Mouse (Mus musculus) lung, postnatal 0 days (tissue): ENCODE data around the gene Srsf10. TPM values are rescaled to one million over a fixed set of nuclear protein-coding genes. Genes with fewer than 3 reads are reported as not detected.

ENCODE experiments used
- ATAC-seq: fragments of 200-750 bp; cut with Nextera tagmentation; 2 replicates; pipeline ENCODE4 v1.8.0; 2017; ENCODE audit warnings: moderate library complexity
- DNase-seq: peaks from one replicate; pipeline ENCODE4 v3.0.0-alpha.2; 2016; ENCODE audit warnings: low spot score
- H3K27ac ChIP-seq: fragments of 300-500 bp; sonication (generic); 2 replicates; pipeline ENCODE4 v1.5.1; 2014; ENCODE audit warnings: antibody characterized with exemption, mild to moderate bottlenecking, low read length, mixed read lengths
- H3K27me3 ChIP-seq: fragments of 300-500 bp; sonication (generic); replicated peaks from 2 replicates; pipeline ENCODE4 v1.6.1; 2014; ENCODE audit warnings: low read length, mixed read lengths; ENCODE audit not compliant: insufficient read depth
- H3K36me3 ChIP-seq: fragments of 300-500 bp; sonication (generic); 2 replicates; pipeline ENCODE4 v1.6.1; 2014; ENCODE audit warnings: low read length, mixed read lengths; ENCODE audit not compliant: insufficient read depth
- H3K4me1 ChIP-seq: fragments of 300-500 bp; sonication (generic); 2 replicates; pipeline ENCODE4 v1.6.1; 2014; ENCODE audit warnings: antibody characterized with exemption, low read depth, low read length, mixed read lengths; ENCODE audit not compliant: insufficient read depth
- H3K4me2 ChIP-seq: fragments of 300-500 bp; sonication (generic); replicated peaks from 2 replicates; pipeline ENCODE4 v1.6.1; 2014; ENCODE audit warnings: low read depth, mild to moderate bottlenecking, low read length, moderate library complexity, mixed read lengths
- H3K4me3 ChIP-seq: fragments of 300-500 bp; sonication (generic); 2 replicates; pipeline ENCODE4 v1.5.1; 2014; ENCODE audit warnings: low read depth, low read length
- H3K9ac ChIP-seq: fragments of 300-500 bp; sonication (generic); replicated peaks from 2 replicates; pipeline ENCODE4 v1.6.1; 2014; ENCODE audit warnings: low read depth, mild to moderate bottlenecking
- H3K9me3 ChIP-seq: fragments of 300-500 bp; sonication (generic); 2 replicates; pipeline ENCODE4 v1.6.1; 2016; ENCODE audit warnings: low read length, mixed read lengths
- CTCF ChIP-seq: IDR thresholded peaks from 2 replicates; pipeline ENCODE4 v1.5.1; 2016; ENCODE audit warnings: antibody characterized with exemption, mild to moderate bottlenecking
- EP300 ChIP-seq: IDR thresholded peaks from 2 replicates; pipeline ENCODE4 v1.6.1; 2016; ENCODE audit warnings: antibody characterized with exemption, mild to moderate bottlenecking, control low read depth
- WGBS: fragments of 180-500 bp; shearing (Covaris S2); extraction: QIAGEN DNeasy Blood & Tissue Kit; methylation state at CpG from one replicate; pipeline ENCODE4 v1.1.7; 2014; 5-methylcytosine and 5-hydroxymethylcytosine counted together
- polyA plus RNA-seq: library from polyadenylated mRNA; unstranded; fragments of >200 nt; fragmentation: Nextera tagmentation; extraction: Ambion mirVana; gene quantifications from 2 replicates; pipeline ENCODE4 v1.2.1, GENCODE M21; 2015

Srsf10 gene
- polyA plus RNA-seq, 1 experiment from 2014 or later: 153 TPM

GRCm38 (mm10) chr4:135875546-135875945 lies 20.0 kb downstream of the Srsf10 start:
- no peak for DNase-seq
- H3K9me3 ChIP-seq: no peaks in the 10 kb centered on the region
- TF ChIP-seq CTCF (0 out of 2 replicates have a peak, but pooled peaks have one; percentile 11), EP300 (no peak)
- H3K4me1 ChIP-seq: peaks cover 32% of the 10 kb centered on the region
- ATAC-seq: no peak
- WGBS: 24% methylated on average over 7 of the region's 7 CpGs
- H3K4me2 ChIP-seq: peak overlapping the region; percentile 57
- H3K36me3 ChIP-seq: no peaks in the 10 kb centered on the region; the same call in 1 of the 2 replicates
- peak overlapping the region; percentile 100 for H3K27ac ChIP-seq
- H3K9ac ChIP-seq: 0 out of 2 replicates have a peak overlapping the region, but pooled peaks have one; percentile 12
- no peaks in the 10 kb centered on the region for H3K27me3 ChIP-seq
- H3K4me3 ChIP-seq: no peak overlapping the region

DNA sequence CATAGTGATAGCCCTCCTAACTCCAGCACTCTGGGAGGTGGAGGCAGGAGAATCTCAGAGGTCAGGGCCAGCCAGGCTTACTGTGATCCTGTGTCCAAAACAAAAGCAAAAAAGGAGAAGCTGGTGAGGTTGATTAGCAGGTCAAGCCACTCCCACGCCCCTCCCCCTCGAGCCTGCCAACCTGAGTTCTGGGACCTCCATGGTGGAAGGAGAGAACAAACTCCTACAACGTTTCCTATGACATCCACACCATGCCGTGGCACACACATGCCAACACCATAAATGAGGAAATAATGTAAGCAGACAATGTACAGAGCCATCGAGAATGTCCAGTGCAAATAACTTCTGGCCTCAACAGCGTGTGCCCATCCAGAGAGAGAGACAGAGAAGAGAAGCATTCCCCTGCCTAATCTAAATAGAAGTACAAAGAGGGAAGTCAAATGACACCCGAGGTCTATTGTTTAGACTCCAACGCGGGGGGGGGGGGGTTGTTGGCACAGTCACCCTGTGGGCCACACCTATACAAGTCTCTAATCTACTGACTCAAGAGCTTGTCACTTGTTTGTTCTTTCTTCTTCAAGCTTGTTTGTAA lies 20.5 kb downstream of the Srsf10 start:
- Histone ChIP-seq H3K36me3 (no peaks in the 10 kb centered on the region; the same call in 1 of the 2 replicates), H3K9me3 (no peaks in the 10 kb centered on the region), H3K4me2 (peak overlapping the region; percentile 57), H3K27ac (peak overlapping the region; percentile 100), H3K27me3 (no peaks in the 10 kb centered on the region), H3K9ac (peak overlapping the region; percentile 26; the same call in 1 of the 2 replicates), H3K4me1 (peaks cover 32% of the 10 kb centered on the region), H3K4me3 (peak overlapping the region; percentile 26)
- WGBS: 1% methylated on average over 9 of the region's 9 CpGs
- TF ChIP-seq CTCF (no peak), EP300 (no peak)
- ATAC-seq: peak; percentile 43
- peak; percentile 72 for DNase-seq

DNA sequence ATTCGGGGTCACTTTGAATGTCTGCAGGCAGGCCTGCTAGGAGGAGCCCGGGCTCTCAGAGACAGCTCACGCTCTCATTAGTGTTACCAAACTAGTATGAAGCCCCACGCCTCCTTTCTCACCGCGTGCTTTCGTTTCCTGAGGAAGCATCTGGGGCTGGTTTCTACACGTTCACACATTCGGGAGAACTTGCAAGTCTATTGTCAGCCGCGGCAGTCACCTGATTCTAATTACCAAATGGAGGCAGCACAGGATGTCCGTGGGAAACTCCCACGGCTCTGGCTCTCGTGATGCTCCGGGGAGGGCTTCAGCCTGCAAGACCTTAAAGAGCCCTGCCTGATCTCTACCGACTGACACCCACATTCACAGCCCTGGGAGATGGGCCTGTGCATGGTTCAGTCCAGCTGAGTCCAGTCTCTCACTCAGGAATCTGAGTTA lies 21.1 kb downstream of the Srsf10 start:
- under 1% methylated on average over 16 of the region's 16 CpGs for WGBS
- peak overlapping the region; percentile 26 for H3K4me3 ChIP-seq
- DNase-seq (peak; percentile 94), ATAC-seq (peak; percentile 47)
- H3K4me1 ChIP-seq: peaks cover 32% of the 10 kb centered on the region
- peak overlapping the region; percentile 100 for H3K27ac ChIP-seq
- H3K27me3 ChIP-seq: no peaks in the 10 kb centered on the region
- peak overlapping the region; percentile 26; the same call in 1 of the 2 replicates for H3K9ac ChIP-seq
- TF ChIP-seq CTCF (no peak), EP300 (peak; percentile 90)
- peak overlapping the region; percentile 57 for H3K4me2 ChIP-seq
- no peaks in the 10 kb centered on the region; the same call in 1 of the 2 replicates for H3K36me3 ChIP-seq
- H3K9me3 ChIP-seq: no peaks in the 10 kb centered on the region

DNA sequence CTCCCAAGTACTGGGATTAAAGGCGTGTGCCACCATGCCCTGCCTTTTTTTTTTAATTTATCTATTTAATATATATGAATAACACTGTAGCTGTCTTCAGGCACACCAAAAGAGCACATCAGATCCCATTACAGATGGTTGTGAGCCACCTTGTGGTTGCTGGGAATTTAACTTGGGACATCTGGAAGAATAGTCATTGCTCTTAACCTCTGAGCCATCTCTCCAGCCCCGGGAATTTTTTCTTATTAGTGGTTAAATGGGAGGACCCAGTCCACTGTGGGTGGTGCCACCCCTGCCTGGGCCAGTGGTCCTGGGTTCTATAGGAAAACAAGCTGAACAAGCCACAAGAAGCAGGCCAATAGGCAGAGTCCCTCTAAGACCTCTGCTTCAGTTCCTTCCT lies 22.2 kb downstream of the Srsf10 start:
- DNase-seq (peak; percentile 46), ATAC-seq (no peak)
- H3K36me3 ChIP-seq: no peaks in the 10 kb centered on the region
- no peak overlapping the region for H3K4me2 ChIP-seq
- WGBS: 52% methylated on average over 2 of the region's 2 CpGs
- no peak overlapping the region for H3K27ac ChIP-seq
- H3K4me1 ChIP-seq: peaks cover 21% of the 10 kb centered on the region
- H3K9me3 ChIP-seq: no peaks in the 10 kb centered on the region
- no peaks in the 10 kb centered on the region for H3K27me3 ChIP-seq
- no peak overlapping the region for H3K4me3 ChIP-seq
- H3K9ac ChIP-seq: no peak overlapping the region
- peak; percentile 67 for TF ChIP-seq CTCF
- no peak for TF ChIP-seq EP300

DNA sequence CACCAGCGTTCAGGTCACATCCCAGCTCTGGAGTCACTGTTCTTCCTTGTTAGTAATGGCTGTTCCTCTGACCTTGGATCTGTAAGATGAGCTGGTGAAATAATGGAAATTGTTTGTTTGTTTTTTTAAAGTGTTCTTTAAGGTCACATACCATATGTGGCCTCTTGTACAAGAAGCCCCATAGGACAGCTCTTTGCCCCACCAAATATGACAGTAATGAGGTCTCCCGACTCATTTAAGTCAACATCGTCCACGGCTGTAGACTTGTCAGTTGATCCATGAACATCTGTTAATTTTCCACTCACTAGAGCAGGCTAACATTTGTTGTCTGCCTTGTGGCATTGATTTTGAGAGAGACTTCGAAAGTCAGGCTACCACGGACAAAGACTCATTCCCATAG lies 23.5 kb downstream of the Srsf10 start:
- Histone ChIP-seq H3K4me2 (no peak overlapping the region), H3K27me3 (no peaks in the 10 kb centered on the region), H3K4me1 (peaks cover 26% of the 10 kb centered on the region), H3K4me3 (no peak overlapping the region), H3K27ac (no peak overlapping the region), H3K36me3 (no peaks in the 10 kb centered on the region), H3K9me3 (no peaks in the 10 kb centered on the region), H3K9ac (no peak overlapping the region)
- 50% methylated on average over 6 of the region's 6 CpGs for WGBS
- DNase-seq (peak; percentile 67), ATAC-seq (peak; percentile 14; the same call in 1 of the 2 replicates)
- TF ChIP-seq EP300 (no peak), CTCF (no peak)

DNA sequence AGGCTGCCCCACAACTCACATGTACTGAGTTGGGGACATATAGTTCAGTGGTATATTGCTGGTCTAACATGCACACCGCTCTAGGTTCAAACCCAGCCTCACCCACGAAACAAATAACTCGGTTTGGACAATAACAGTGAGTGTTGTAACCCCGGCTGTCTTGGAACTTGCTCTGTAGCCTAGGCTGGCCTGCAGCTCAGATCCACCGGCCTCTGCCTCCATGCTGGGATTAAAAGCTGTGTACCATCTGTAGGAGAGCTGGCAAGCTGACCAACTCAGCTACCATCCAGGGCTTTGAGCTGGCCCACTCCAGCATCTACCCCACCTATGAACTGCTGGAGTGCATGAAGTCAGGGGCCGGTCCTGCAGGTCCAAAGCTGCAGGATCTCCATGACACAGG lies 24.5 kb downstream of the Srsf10 start:
- TF ChIP-seq CTCF (no peak), EP300 (no peak)
- Histone ChIP-seq H3K4me2 (no peak overlapping the region), H3K27me3 (no peaks in the 10 kb centered on the region), H3K4me1 (peaks cover 19% of the 10 kb centered on the region), H3K36me3 (no peaks in the 10 kb centered on the region), H3K9ac (no peak overlapping the region), H3K27ac (no peak overlapping the region), H3K4me3 (no peak overlapping the region), H3K9me3 (no peaks in the 10 kb centered on the region)
- DNase-seq: no peak
- no peak for ATAC-seq
- WGBS: 93% methylated on average over 6 of the region's 6 CpGs
